9 mouse cellular contexts compared by ENCODE assay signal in the genomic region with DNA sequence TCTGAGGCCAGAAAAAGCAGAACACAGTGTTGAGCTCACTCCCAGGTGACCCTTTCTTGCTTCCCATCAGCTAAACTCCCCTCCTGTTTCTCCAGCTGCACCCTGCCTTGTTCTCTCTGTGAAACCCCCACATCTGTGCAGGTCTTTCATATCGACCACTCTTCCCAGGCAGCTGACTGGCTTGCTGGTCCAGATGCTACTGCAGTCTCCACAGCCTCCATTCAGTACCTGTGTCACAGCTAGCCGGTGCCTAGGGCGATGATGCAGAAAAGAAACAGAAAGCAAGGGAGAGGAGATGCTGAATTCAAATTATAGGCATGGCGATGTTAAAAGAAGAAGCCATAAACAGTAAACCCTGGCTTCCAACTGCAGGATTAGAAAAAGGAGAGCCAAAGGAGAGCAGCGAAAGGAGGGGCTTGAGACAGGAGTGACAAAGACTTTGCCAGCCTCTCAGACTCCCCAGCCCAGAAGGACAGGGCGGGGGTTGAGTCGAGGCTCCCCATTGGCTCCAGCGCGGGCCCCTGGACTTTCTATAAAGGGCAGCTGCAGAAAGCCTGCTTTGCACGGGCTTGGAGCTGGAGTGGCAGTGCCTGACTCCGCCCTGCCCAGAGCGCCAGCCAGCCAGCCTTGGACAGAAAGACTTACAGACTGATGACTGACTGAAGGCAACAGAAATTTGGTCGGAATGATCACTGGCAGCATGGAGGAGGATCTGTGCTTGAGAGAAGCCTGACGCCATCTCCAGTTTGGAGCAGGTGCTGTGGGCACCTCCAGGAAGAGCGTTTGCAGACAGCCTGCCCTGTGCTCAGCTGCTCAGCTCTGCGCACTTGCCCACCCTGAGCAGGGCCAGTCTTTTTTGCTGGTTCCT. TPM values are rescaled to one million over a fixed set of nuclear protein-coding genes. Genes with fewer than 3 reads are reported as not detected.
DNase-seq lines count a peak whose midpoint lies in the region; ATAC-seq and TF ChIP-seq lines count a peak whose summit lies in the region.
"Had no signal": no experiment of that assay in that cellular context is flagged by ENCODE, and none has a peak within 500 bp of the region (broad histone marks: within the 10 kb centered on the region; RNA-seq: fewer than 3 reads in every experiment).

A gene (plus strand): TSS at position 535 of the 868 bp plus-strand sequence.

- no peaks in the 10 kb centered on the region for H3K36me3 ChIP-seq in forebrain, embryonic 12.5 days (replicated peaks)
- no peaks in the 10 kb centered on the region for H3K36me3 ChIP-seq in heart, embryonic 14.5 days (ENCODE audit: control insufficient read depth, insufficient read depth, low read length)
- no peaks in the 10 kb centered on the region for H3K36me3 ChIP-seq in liver, postnatal 0 days (replicated peaks; ENCODE audit: insufficient read depth, low read length)

- peak within 1 kb of the TSS; percentile 45 for H3K9ac ChIP-seq in forebrain, embryonic 12.5 days
- no peak within 1 kb of the TSS for H3K9ac ChIP-seq in heart, embryonic 14.5 days (ENCODE audit: low read length)
- no peak within 1 kb of the TSS for H3K9ac ChIP-seq in liver, postnatal 0 days (replicated peaks)

- H3K27ac ChIP-seq in forebrain, embryonic 12.5 days = no peak within 1 kb of the TSS
- H3K27ac ChIP-seq in heart, embryonic 14.5 days (replicated peaks in 1 of 2; ENCODE audit: control insufficient read depth in 1 of 2, insufficient read depth in 1 of 2, low read depth in 2 of 2, low read length in 2 of 2) = no peak within 1 kb of the TSS
- peak within 1 kb of the TSS; percentile 54; the same call in 1 of the 2 replicates for H3K27ac ChIP-seq in layer of hippocampus, adult 2 months
- H3K27ac ChIP-seq in liver, postnatal 0 days (ENCODE audit: low read depth) = no peak within 1 kb of the TSS

- peak within 1 kb of the TSS; percentile 37 for H3K4me3 ChIP-seq in forebrain, embryonic 12.5 days (replicated peaks)
- H3K4me3 ChIP-seq in heart, embryonic 14.5 days (ENCODE audit: control insufficient read depth in 1 of 2, insufficient read depth in 1 of 2, low read depth in 1 of 2, low read length in 2 of 2) = peak within 1 kb of the TSS; percentile 31 to 38
- H3K4me3 ChIP-seq in layer of hippocampus, adult 2 months = peak within 1 kb of the TSS; percentile 47
- no peak within 1 kb of the TSS for H3K4me3 ChIP-seq in liver, postnatal 0 days (ENCODE audit: low read depth, low read length)

- no peak for TF ChIP-seq CTCF in layer of hippocampus, adult 2 months (conservative IDR thresholded peaks at IDR 0.05)
- no peak for TF ChIP-seq CTCF in liver, postnatal 0 days (IDR thresholded peaks at IDR 0.05; ENCODE audit: low read depth)

- peak; percentile 99 for ATAC-seq in forebrain, embryonic 12.5 days (ENCODE audit: low FRiP score)
- ATAC-seq in heart, embryonic 14.5 days (ENCODE audit: insufficient number of reproducible peaks, insufficient read depth, low FRiP score, low read depth) = peak; percentile 75
- no peak for ATAC-seq in liver, postnatal 0 days

- H3K27me3 ChIP-seq in forebrain, embryonic 12.5 days = no peaks in the 10 kb centered on the region
- H3K27me3 ChIP-seq in heart, embryonic 14.5 days (ENCODE audit: control insufficient read depth, insufficient read depth, low read length) = no peaks in the 10 kb centered on the region
- H3K27me3 ChIP-seq in liver, postnatal 0 days (ENCODE audit: insufficient read depth, low read length) = no peaks in the 10 kb centered on the region

- no peaks in the 10 kb centered on the region for H3K4me1 ChIP-seq in forebrain, embryonic 12.5 days
- no peaks in the 10 kb centered on the region for H3K4me1 ChIP-seq in heart, embryonic 14.5 days (ENCODE audit: control insufficient read depth in 2 of 2, insufficient read depth in 2 of 2, low read length in 2 of 2)
- H3K4me1 ChIP-seq in liver, postnatal 0 days (ENCODE audit: insufficient read depth) = no peaks in the 10 kb centered on the region

- TF ChIP-seq EP300 in liver, postnatal 0 days (IDR thresholded peaks at IDR 0.05; ENCODE audit: low read depth) = no peak

- 18% methylated on average over 16 of the region's 16 CpGs for WGBS in forebrain, embryonic 12.5 days
- 22% methylated on average over 16 of the region's 16 CpGs for WGBS in heart, embryonic 14.5 days
- 11% methylated on average over 16 of the region's 16 CpGs for WGBS in liver, postnatal 0 days (ENCODE audit: insufficient replicate concordance)

- peak within 1 kb of the TSS; percentile 49 for H3K4me2 ChIP-seq in forebrain, embryonic 12.5 days
- peak within 1 kb of the TSS; percentile 58 for H3K4me2 ChIP-seq in heart, embryonic 14.5 days (ENCODE audit: low read length)
- H3K4me2 ChIP-seq in liver, postnatal 0 days (ENCODE audit: low read depth, low read length) = peak within 1 kb of the TSS; percentile 13; the same call in 1 of the 2 replicates

- peak; percentile 4 to 30 for DNase-seq in urinary bladder, postnatal 36 days (ENCODE audit: low spot score in 2 of 2)
- no peak for DNase-seq in urinary bladder, adult 2 months (ENCODE audit: low spot score)
- DNase-seq in layer of hippocampus, adult 2 months (ENCODE audit: low spot score in 2 of 2) = peak; percentile 42 to 49
- DNase-seq in liver, postnatal 0 days = no peak
- DNase-seq in right cerebral cortex, adult 18-20 months = peak; percentile 77
- DNase-seq in thymus, adult 18-20 months = no peak

- H3K9me3 ChIP-seq in forebrain, embryonic 12.5 days = no peaks in the 10 kb centered on the region
- H3K9me3 ChIP-seq in heart, embryonic 14.5 days (ENCODE audit: control insufficient read depth, low read length) = no peaks in the 10 kb centered on the region
- H3K9me3 ChIP-seq in liver, postnatal 0 days (ENCODE audit: low read length) = no peaks in the 10 kb centered on the region

RNA-seq across cellular contexts. Expression of the gene that starts here (rescaled TPM):
- 0.32 and 0.57 TPM in 2 replicates for polyA plus RNA-seq in urinary bladder, adult 2 months (2012; rRNA removed)
- polyA plus RNA-seq in forebrain, embryonic 12.5 days (2016; fragmentation: Nextera tagmentation; extraction: Ambion mirVana) = 3.3 and 3.4 TPM in 2 replicates
- 0.09 and 0.11 TPM in 2 replicates for polyA plus RNA-seq in heart, embryonic 14.5 days (2014; fragmentation: Nextera tagmentation; extraction: Ambion mirVana)
- 10 to 100 TPM in 1 of 2 experiments, 1 to 10 TPM in 1; 7.6 to 10.4 TPM for total RNA-seq in layer of hippocampus, adult 2 months (2021)
- not detected in 2 replicates for polyA plus RNA-seq in liver, postnatal 0 days (2015; fragmentation: Nextera tagmentation; extraction: Ambion mirVana)
- total RNA-seq: MEL had no signal

Comparison
In these comparisons a context has a peak if more than half of its experiments do, and no peak if none do; other contexts are left out.
1. DNase-seq: peak in urinary bladder, postnatal 36 days (2 of 2), layer of hippocampus, adult 2 months (2 of 2) and right cerebral cortex, adult 18-20 months (single experiment); none in urinary bladder, adult 2 months (single experiment), liver, postnatal 0 days (single experiment) and thymus, adult 18-20 months (0 of 2).
2. Peak in ATAC-seq, H3K4me3 ChIP-seq and H3K4me2 ChIP-seq in heart, embryonic 14.5 days; RNA of the gene not detected or under 1 TPM.
3. Peak in every context shown above with its lines, with median percentiles within 50 percentile points of each other: H3K4me2 ChIP-seq.